Mouse (Mus musculus) heart, embryonic 16.5 days (tissue): Measurements from ENCODE around the gene Gm20661. TPM values are rescaled to one million over a fixed set of nuclear protein-coding genes. Genes with fewer than 3 reads are reported as not detected.
A peak's percentile ranks its signal among the peaks of the same experiment; 100 is the strongest.

Experiments
- ATAC-seq: fragments of 200-750 bp; cut with Nextera tagmentation; replicated peaks from 2 replicates; pipeline ENCODE4 v1.8.0; 2017; ENCODE audit warnings: moderate number of reproducible peaks; ENCODE audit not compliant: insufficient read depth, low FRiP score; ENCODE audit errors: extremely low read depth
- H3K27ac ChIP-seq: fragments of 300-500 bp; sonication (generic); 2 replicates; pipeline ENCODE4 v1.5.1; 2014; ENCODE audit warnings: mild to moderate bottlenecking, low read length, control low read depth, moderate library complexity
- H3K27me3 ChIP-seq: fragments of 300-500 bp; sonication (generic); 2 replicates; pipeline ENCODE4 v1.6.1; 2014; ENCODE audit warnings: low read length, mixed read lengths; ENCODE audit not compliant: control insufficient read depth, insufficient read depth
- H3K36me3 ChIP-seq: fragments of 300-500 bp; sonication (generic); 2 replicates; pipeline ENCODE4 v1.6.1; 2014; ENCODE audit not compliant: control insufficient read depth, insufficient read depth
- H3K4me1 ChIP-seq: fragments of 300-500 bp; sonication (generic); 2 replicates; pipeline ENCODE4 v1.6.1; 2014; ENCODE audit warnings: low read length, mixed read lengths; ENCODE audit not compliant: control insufficient read depth, insufficient read depth
- H3K4me2 ChIP-seq: fragments of 300-500 bp; sonication (generic); 2 replicates; pipeline ENCODE4 v1.6.1; 2014; ENCODE audit warnings: low read depth, mild to moderate bottlenecking, control low read depth, low read length
- H3K4me3 ChIP-seq: fragments of 300-500 bp; sonication (generic); 2 replicates; pipeline ENCODE4 v1.5.1; 2014; ENCODE audit warnings: mild to moderate bottlenecking, control low read depth, low read length
- H3K9ac ChIP-seq: fragments of 300-500 bp; sonication (generic); 2 replicates; pipeline ENCODE4 v1.6.1; 2014; ENCODE audit warnings: low read length, control low read depth
- H3K9me3 ChIP-seq: fragments of 300-500 bp; sonication (generic); replicated peaks from 2 replicates; pipeline ENCODE4 v1.6.1; 2016; ENCODE audit warnings: low read length; ENCODE audit not compliant: control insufficient read depth
- WGBS: fragments of 180-500 bp; shearing (Covaris S2); extraction: QIAGEN DNeasy Blood & Tissue Kit; methylation state at CpG from one replicate; pipeline ENCODE4 v1.1.7; 2014; 5-methylcytosine and 5-hydroxymethylcytosine counted together
- polyA plus RNA-seq: library from polyadenylated mRNA; unstranded; fragments of >200 nt; fragmentation: Nextera tagmentation; extraction: Ambion mirVana; gene quantifications from 2 replicates; pipeline ENCODE4 v1.2.1, GENCODE M21; 2015

Gm20661 gene
- polyA plus RNA-seq, 1 experiment from 2014 or later: 2.6 TPM

- H3K9ac ChIP-seq: peak overlapping the region; percentile 81
- H3K36me3 ChIP-seq: no peaks in the 10 kb centered on the region
- H3K9me3 ChIP-seq: no peaks in the 10 kb centered on the region
- peak overlapping the region; percentile 99 for H3K27ac ChIP-seq
- peak overlapping the region; percentile 83 for H3K4me3 ChIP-seq
- 1% methylated on average over 18 of the region's 18 CpGs for WGBS
- 0 out of 2 replicates have a peak, but pooled peaks have one; percentile 11 for ATAC-seq
- H3K27me3 ChIP-seq: no peaks in the 10 kb centered on the region
- peaks cover 40% of the 10 kb centered on the region for H3K4me1 ChIP-seq
- H3K4me2 ChIP-seq: peak overlapping the region; percentile 88
Measured at GRCm38 (mm10) chr9:107986376-107986775, 3.5 kb downstream of the Gm20661 start.

- H3K9me3 ChIP-seq: no peaks in the 10 kb centered on the region
- H3K9ac ChIP-seq: no peak overlapping the region
- no peak overlapping the region for H3K4me2 ChIP-seq
- H3K27ac ChIP-seq: no peak overlapping the region
- ATAC-seq: no peak
- H3K4me3 ChIP-seq: no peak overlapping the region
- H3K27me3 ChIP-seq: no peaks in the 10 kb centered on the region
- no peaks in the 10 kb centered on the region for H3K36me3 ChIP-seq
- peaks cover 25% of the 10 kb centered on the region for H3K4me1 ChIP-seq
- 65% methylated on average over 3 of the region's 3 CpGs for WGBS
Measured at GRCm38 (mm10) chr9:107987950-107988349, 5.1 kb downstream of the Gm20661 start.

- Histone ChIP-seq H3K9me3 (no peaks in the 10 kb centered on the region), H3K27me3 (no peaks in the 10 kb centered on the region), H3K4me2 (no peak within 1 kb of the TSS), H3K9ac (no peak within 1 kb of the TSS), H3K36me3 (no peaks in the 10 kb centered on the region), H3K27ac (no peak within 1 kb of the TSS), H3K4me3 (no peak within 1 kb of the TSS), H3K4me1 (no peaks in the 10 kb centered on the region; the same call in 1 of the 2 replicates)
- WGBS: 72% methylated on average over 2 of the region's 2 CpGs
- no peak for ATAC-seq
Measured at GRCm38 (mm10) chr9:107992197-107992596, 9.3 kb downstream of the Gm20661 start, which contains the start of gene Cdhr4. Gene Cdhr4, plus strand, starts transcription at chr9:107992497.

GRCm38 (mm10) chr9:107993013-107993412, 10.2 kb downstream of the Gm20661 start:
- WGBS: 85% methylated on average over 11 of the region's 11 CpGs
- no peak overlapping the region for H3K4me2 ChIP-seq
- ATAC-seq: 0 out of 2 replicates have a peak, but pooled peaks have one; percentile 8
- H3K4me3 ChIP-seq: no peak overlapping the region
- no peaks in the 10 kb centered on the region; the same call in 1 of the 2 replicates for H3K4me1 ChIP-seq
- H3K9ac ChIP-seq: no peak overlapping the region
- no peak overlapping the region for H3K27ac ChIP-seq
- no peaks in the 10 kb centered on the region for H3K36me3 ChIP-seq
- H3K9me3 ChIP-seq: no peaks in the 10 kb centered on the region
- no peaks in the 10 kb centered on the region for H3K27me3 ChIP-seq

GRCm38 (mm10) chr9:107994464-107994863, 11.6 kb downstream of the Gm20661 start:
- H3K27me3 ChIP-seq: no peaks in the 10 kb centered on the region
- H3K9ac ChIP-seq: no peak overlapping the region
- H3K27ac ChIP-seq: peak overlapping the region; percentile 18
- no peak for ATAC-seq
- H3K4me1 ChIP-seq: no peaks in the 10 kb centered on the region; the same call in 1 of the 2 replicates
- no peaks in the 10 kb centered on the region for H3K36me3 ChIP-seq
- H3K4me2 ChIP-seq: no peak overlapping the region
- no peak overlapping the region for H3K4me3 ChIP-seq
- no peaks in the 10 kb centered on the region for H3K9me3 ChIP-seq
- WGBS: 24% methylated on average over 2 of the region's 2 CpGs

GRCm38 (mm10) chr9:107995513-107995912, 12.7 kb downstream of the Gm20661 start:
- H3K4me3 ChIP-seq: no peak overlapping the region
- H3K4me2 ChIP-seq: no peak overlapping the region
- no peak for ATAC-seq
- H3K9ac ChIP-seq: no peak overlapping the region
- H3K36me3 ChIP-seq: no peaks in the 10 kb centered on the region
- no peaks in the 10 kb centered on the region; the same call in 1 of the 2 replicates for H3K4me1 ChIP-seq
- no peaks in the 10 kb centered on the region for H3K27me3 ChIP-seq
- no peaks in the 10 kb centered on the region for H3K9me3 ChIP-seq
- H3K27ac ChIP-seq: no peak overlapping the region
- 92% methylated on average over 21 of the region's 21 CpGs for WGBS

GRCm38 (mm10) chr9:107996049-107996448, 13.2 kb downstream of the Gm20661 start, which contains the start of gene Gm20662:
Gene Gm20662, plus strand, starts transcription at chr9:107996349.
- no peak within 1 kb of the TSS for H3K27ac ChIP-seq
- H3K9ac ChIP-seq: no peak within 1 kb of the TSS

GRCm38 (mm10) chr9:108001922-108002770, 19.3 kb downstream of the Gm20661 start, which contains the start of gene Ip6k1:
Gene Ip6k1, plus strand, starts transcription at chr9:108002501.
- H3K9me3 ChIP-seq: no peaks in the 10 kb centered on the region
- peak; percentile 99 for ATAC-seq
- H3K9ac ChIP-seq: peak within 1 kb of the TSS; percentile 98
- H3K27me3 ChIP-seq: no peaks in the 10 kb centered on the region
- peak within 1 kb of the TSS; percentile 96 for H3K27ac ChIP-seq
- H3K4me1 ChIP-seq: peaks cover 20% of the 10 kb centered on the region
- peak within 1 kb of the TSS; percentile 94 for H3K4me2 ChIP-seq
- no peaks in the 10 kb centered on the region; the same call in 1 of the 2 replicates for H3K36me3 ChIP-seq
- H3K4me3 ChIP-seq: peak within 1 kb of the TSS; percentile 86
- under 1% methylated on average over 51 of the region's 51 CpGs for whole genome bisulfite sequencing

More at GRCm38 (mm10) chr9:107996049-107996448, 13.2 kb downstream of the Gm20661 start, which contains the start of gene Gm20662:
- no peak for ATAC-seq
- H3K4me1 ChIP-seq: no peaks in the 10 kb centered on the region; the same call in 1 of the 2 replicates
- H3K27me3 ChIP-seq: no peaks in the 10 kb centered on the region
- H3K36me3 ChIP-seq: no peaks in the 10 kb centered on the region
- WGBS: 89% methylated on average over 5 of the region's 5 CpGs
- no peaks in the 10 kb centered on the region for H3K9me3 ChIP-seq
- no peak within 1 kb of the TSS for H3K4me3 ChIP-seq
- no peak within 1 kb of the TSS for H3K4me2 ChIP-seq
